Mouse (Mus musculus) retina, adult 2 months (tissue): ENCODE results near the gene Cgn.
"Not testable (repeated sequence)": the region's sequence is repeated elsewhere in the genome, so short reads cannot be mapped to it uniquely, and the experiment has no call there.

Experiments
- DNase-seq: peaks from one replicate; pipeline ENCODE4 v3.0.0-alpha.2; 2012; ENCODE audit warnings: low read depth, low spot score

Gene Cgn

GRCm38 (mm10) chr3:94789516-94789915 is 3.2 kb upstream of the Cgn start:
- no peak for DNase-seq

- DNase-seq, result no peak
Observed at GRCm38 (mm10) chr3:94789071-94789470, 2.8 kb upstream of the Cgn start.

GRCm38 (mm10) chr3:94787122-94787780 is 959 bp upstream of the Cgn start:
- DNase-seq, result no peak

- no peak for DNase-seq
Observed at GRCm38 (mm10) chr3:94785958-94786357, 334 bp downstream of the Cgn start.

GRCm38 (mm10) chr3:94784171-94784701 is 2.1 kb downstream of the Cgn start:
- DNase-seq, result no peak

- DNase-seq, result no peak
Observed at GRCm38 (mm10) chr3:94783462-94783931, 2.8 kb downstream of the Cgn start.

- no peak for DNase-seq
Observed at GRCm38 (mm10) chr3:94782936-94783335, 3.4 kb downstream of the Cgn start.

GRCm38 (mm10) chr3:94781356-94781755 is 4.9 kb downstream of the Cgn start:
- DNase-seq, result no peak

- no peak for DNase-seq
Observed at GRCm38 (mm10) chr3:94775886-94776285, 10.4 kb downstream of the Cgn start.

- DNase-seq, result no peak
Observed at GRCm38 (mm10) chr3:94774039-94774438, 12.3 kb downstream of the Cgn start.

- not testable (repeated sequence) for DNase-seq
Observed at GRCm38 (mm10) chr3:94765456-94765855, 20.8 kb downstream of the Cgn start.

- not testable (repeated sequence) for DNase-seq
Observed at GRCm38 (mm10) chr3:94764545-94765292, 21.6 kb downstream of the Cgn start.

GRCm38 (mm10) chr3:94758427-94758826 is 27.9 kb downstream of the Cgn start:
- not testable (repeated sequence) for DNase-seq

- not testable (repeated sequence) for DNase-seq
Observed at GRCm38 (mm10) chr3:94758056-94758409, 28.3 kb downstream of the Cgn start.

- DNase-seq, result not testable (repeated sequence)
Observed at GRCm38 (mm10) chr3:94757251-94758055, 28.8 kb downstream of the Cgn start.

- DNase-seq, result no peak
Observed at GRCm38 (mm10) chr3:94745691-94746090, 40.6 kb downstream of the Cgn start.

- DNase-seq, result not testable (repeated sequence)
Observed at GRCm38 (mm10) chr3:94723637-94724036, 62.7 kb downstream of the Cgn start.

- DNase-seq, result not testable (repeated sequence)
Observed at GRCm38 (mm10) chr3:94718253-94718652, 68.0 kb downstream of the Cgn start.

GRCm38 (mm10) chr3:94713424-94713823 is 72.9 kb downstream of the Cgn start:
- DNase-seq, result not testable (repeated sequence)

- not testable (repeated sequence) for DNase-seq
Observed at GRCm38 (mm10) chr3:94710591-94710990, 75.7 kb downstream of the Cgn start.
